Mouse (Mus musculus) right cerebral cortex, postnatal 36 days (tissue): ENCODE results near the gene Pole4.
"Not testable (repeated sequence)": the region's sequence is repeated elsewhere in the genome, so short reads cannot be mapped to it uniquely, and the experiment has no call there.

Source experiments
- DNase-seq, 2 experiments: peaks; one replicate each; pipeline ENCODE4 v3.0.0; 2022; ENCODE audit warnings: low spot score in 2 of 2, mixed read lengths in 1 of 2

Gene Pole4

DNA sequence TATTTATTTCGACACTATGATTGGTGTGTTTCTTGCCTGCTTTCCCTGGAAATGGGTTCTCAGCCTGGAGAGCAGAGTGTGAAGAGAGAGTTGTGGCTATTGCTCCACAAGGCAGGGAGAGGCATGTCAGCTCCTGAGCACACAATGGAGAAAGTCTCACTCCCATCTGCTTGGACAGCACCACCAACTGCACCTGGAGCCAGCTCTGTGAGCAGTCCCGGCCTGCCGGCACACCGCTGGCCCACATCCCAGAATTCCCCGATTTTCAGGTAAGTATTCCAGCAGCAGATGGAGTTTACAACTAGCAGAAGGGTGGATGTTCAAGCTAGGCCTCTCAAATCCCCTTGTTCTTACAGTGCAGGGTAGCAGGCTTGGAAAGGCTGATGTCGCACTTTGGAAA is 10.1 kb upstream of the Pole4 start:
- DNase-seq = no peak

- no peak for DNase-seq
These were observed 9.7 kb upstream of the Pole4 start for GRCm38 (mm10) chr6:82714841-82715240.

- DNase-seq = peak; percentile 49 to 64
These were observed 9.1 kb upstream of the Pole4 start for GRCm38 (mm10) chr6:82714243-82714642.

GRCm38 (mm10) chr6:82707742-82708141 is 2.6 kb upstream of the Pole4 start:
- DNase-seq = no peak

DNA sequence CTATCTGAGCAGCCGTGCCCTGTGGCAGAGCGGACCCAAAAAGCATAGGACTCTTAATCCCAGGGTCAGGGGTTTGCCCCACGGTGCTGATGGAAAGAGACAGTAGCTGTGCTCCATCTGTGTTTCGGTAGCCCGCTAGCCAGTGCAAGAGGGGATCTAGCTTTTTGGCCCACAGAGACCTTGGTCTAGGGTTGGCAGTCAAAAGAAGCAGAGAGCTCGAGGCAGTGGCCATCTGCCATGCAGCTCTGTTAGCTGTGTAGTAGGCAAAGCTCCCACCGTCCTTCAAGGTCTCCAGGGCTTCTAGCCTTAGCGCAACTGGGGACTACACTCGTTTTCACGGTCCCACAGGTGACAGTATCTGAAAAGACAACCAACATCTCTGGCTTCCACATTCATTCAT is 2.1 kb upstream of the Pole4 start:
- DNase-seq = no peak

DNA sequence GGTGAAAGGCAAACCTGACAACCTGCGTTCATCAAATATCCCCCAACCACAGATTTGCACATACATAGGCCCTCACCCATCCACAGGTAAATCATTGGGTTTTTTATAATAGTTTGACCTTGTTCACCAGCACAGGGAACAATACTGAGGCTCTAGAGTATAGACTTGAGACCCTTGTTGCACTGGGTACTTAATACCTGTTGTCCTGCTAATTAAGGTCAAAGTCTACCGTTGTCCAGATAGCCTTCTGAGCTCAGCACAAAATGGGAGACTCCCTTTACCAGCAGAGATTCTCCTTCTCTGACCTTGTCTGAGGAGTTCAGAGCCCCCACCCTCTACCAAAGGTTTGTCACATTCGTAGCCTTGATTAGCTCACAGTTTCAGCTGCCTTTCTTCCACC is 1.5 kb downstream of the Pole4 start:
- DNase-seq = no peak

DNA sequence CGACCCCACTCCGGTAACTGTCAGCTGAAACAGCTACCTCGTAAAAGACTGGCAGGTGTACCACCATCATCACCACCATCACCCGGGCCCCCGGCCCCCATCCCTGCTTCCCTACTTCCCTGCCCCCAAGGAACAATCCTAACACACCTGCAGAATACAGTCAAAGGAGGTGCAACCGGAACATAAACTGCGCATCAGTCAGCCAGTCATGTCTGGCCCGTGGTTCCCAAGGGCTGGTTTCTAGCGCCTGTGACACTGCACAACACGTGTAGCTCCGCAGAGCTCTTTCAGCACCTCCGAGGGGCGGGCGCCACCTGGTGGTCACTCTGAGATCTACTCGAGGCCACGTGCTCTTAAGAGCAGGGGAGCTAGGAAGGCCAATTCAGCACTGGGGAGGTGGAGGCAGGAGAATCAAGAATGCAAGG is 2.6 kb downstream of the Pole4 start:
- peak; percentile 64 to 71 for DNase-seq

GRCm38 (mm10) chr6:82701296-82701695 is 3.9 kb downstream of the Pole4 start:
- DNase-seq = no peak

GRCm38 (mm10) chr6:82699831-82700230 is 5.3 kb downstream of the Pole4 start:
- no peak for DNase-seq

GRCm38 (mm10) chr6:82696736-82697135 is 8.4 kb downstream of the Pole4 start:
- DNase-seq = no peak

- no peak for DNase-seq
These were observed 10.5 kb downstream of the Pole4 start for GRCm38 (mm10) chr6:82694668-82695067.

DNA sequence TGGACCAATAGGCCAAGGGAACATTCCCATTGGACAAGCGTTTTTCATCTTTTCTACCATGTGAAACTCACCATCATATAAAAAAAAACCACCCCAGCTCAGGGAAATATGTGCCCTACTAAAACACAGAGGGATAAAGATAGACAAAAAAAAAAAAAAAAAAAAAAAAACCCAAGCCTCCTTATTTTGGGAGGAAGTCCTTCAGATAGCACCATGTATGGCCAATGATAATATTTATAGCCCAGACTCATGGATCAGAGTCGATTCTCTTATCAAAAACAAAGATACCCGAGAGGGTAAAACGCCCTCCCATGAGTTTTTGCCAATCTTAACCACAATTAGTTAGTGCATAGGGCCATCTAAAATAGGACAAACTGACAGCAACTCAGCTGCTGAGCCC is 15.7 kb downstream of the Pole4 start:
- DNase-seq = no peak

DNA sequence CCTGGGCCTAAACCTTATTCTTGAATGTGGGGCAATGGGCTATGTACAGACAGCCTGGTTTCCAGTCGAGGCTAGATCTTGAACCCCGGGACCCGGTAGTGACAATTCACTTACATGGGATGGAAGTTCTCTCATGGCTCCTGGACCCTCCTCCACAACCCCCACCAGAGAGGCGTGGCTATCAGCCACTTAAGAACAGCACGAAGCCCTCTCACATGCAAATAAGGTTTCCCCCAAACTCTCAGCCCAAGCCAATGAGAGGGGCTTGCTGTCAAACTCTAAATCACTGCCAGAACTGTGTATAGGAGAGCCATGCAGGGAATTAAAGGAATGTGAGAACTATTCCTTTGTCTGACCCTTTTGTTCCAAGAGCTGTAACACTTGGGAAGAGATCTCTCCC is 16.6 kb downstream of the Pole4 start:
- not testable (repeated sequence) for DNase-seq

DNA sequence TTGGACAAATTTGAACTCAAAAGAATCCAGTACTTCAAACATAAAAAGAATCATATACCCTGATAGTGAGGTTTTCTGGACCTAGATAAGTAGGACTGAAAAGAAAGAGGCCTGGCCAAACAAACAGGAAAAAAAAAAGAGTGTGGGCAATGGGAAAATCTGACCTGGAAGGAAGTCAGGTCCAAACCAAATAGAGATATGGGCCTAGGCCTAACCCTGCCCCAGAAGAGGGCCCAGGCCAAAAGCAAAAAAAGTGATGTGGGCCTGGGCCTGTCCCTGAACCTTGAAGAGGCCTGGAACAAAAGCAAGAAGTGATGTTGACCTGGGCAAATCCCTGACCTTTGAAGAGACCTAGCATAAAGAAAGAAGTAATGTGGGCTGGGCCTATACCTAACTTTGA is 21.0 kb downstream of the Pole4 start:
- DNase-seq = no peak

- DNase-seq = not testable (repeated sequence)
These were observed 25.9 kb downstream of the Pole4 start for GRCm38 (mm10) chr6:82679286-82679685.

GRCm38 (mm10) chr6:82677629-82678028 is 27.5 kb downstream of the Pole4 start:
- DNase-seq = not testable (repeated sequence)

GRCm38 (mm10) chr6:82666480-82666879 is 38.7 kb downstream of the Pole4 start:
- DNase-seq = no peak

- DNase-seq = no peak
These were observed 52.0 kb downstream of the Pole4 start for GRCm38 (mm10) chr6:82653169-82653525.

DNA sequence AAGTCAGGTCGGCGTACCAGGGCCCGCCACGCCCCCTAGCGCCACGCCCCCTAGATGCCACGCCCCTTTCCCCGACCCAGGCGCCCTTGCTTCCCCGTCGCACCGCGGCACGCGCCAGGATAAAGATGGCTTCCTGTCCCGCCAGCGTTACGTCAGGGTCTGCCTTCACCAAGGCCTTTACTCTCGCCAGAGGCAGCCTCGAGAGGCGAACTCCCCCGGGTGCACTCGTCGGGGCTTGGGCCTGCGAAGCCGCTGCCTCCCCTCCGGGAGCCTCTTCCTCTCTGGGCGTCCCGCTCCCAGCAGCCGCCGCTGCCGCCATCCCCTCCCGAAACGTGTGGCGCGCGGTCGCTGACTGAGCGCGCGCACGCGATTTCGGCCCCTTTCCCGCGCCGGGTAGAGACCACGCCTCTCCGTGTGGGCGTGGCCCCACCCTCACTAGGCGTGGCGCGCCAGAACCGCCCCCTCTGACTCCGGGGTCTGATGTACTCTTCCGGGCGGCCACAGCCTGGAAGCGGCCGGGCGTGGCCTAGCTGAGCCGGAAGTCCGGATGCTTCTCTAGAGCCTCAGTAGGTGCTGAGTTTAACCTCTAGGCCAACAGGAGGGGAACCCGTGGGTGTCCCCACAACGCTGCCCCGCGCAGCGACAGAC is 52.5 kb downstream of the Pole4 start:
- peak; percentile 84 to 88 for DNase-seq

GRCm38 (mm10) chr6:82649096-82649495 is 56.1 kb downstream of the Pole4 start:
- no peak for DNase-seq

DNA sequence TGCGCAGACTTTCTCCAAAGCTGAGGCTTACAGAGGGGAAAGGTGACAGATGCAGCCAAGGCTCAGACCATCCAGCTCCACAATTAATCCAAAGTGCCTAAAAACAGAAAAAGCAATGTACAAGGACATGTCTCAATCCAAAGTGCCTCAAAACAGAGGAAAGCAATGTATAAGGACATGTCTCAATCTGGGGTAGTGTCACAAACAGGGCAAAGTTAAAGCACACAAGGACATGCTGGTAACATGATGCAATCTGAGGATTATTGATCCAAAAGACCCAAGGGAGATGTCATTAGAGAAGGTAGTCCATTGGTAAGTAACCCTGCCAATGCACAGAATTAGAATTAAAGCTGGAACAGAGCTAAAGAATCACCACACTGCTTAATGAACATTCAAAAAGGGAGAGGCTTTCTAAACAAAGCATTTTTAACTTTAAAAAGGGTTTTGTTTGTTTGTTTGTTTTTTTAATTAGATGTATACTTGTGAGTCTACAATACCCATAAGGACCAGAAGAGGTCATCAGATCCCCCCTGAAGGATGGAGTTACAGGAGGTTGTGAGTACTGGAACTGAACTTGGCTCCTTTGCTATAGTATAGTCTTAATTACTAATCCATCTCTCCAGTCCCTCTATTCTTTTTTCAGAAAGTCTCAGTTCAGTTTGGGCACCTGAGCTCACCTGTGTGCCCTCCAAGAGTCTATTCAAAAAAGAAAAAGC is 57.1 kb downstream of the Pole4 start:
- DNase-seq = no peak

DNA sequence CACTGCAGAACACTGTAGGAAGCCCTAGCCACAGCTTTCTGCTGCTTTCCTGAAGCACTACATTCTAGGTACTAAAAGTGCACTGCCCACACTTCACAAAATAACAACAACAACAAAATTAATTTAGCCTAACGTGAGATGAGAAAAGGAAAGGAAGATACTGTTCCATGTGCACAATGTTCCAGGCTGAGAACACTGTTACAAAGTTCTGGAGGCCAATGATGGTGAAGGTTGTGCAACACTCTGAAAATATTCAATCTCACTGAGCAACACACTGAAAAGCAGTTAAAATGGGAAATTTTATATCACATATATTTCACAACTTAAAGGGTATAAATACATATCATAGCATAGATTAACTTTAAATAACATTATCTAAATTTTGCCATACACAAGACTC is 58.2 kb downstream of the Pole4 start:
- DNase-seq = no peak

DNA sequence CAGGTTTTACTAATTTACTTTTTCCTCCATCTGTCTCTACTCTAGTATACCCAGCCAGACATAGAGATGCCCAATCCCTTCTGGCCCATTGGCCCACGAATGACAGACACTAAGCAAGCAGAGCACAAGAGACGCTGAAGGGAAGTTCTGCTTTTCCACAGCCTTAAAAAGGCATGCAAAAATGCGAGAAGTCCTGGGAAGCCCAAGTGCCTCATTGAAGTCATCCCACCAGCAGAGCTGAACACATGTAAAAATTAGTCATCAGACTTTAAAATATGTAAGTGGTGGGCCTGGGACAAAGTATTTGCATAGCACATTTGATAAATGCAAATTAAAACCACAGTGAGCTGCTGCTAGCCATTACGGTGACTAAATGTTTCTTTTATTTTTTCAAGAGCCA is 65.1 kb downstream of the Pole4 start:
- peak; percentile 2 to 39 for DNase-seq

- DNase-seq = not testable (repeated sequence)
These were observed 79.8 kb downstream of the Pole4 start for GRCm38 (mm10) chr6:82625331-82625730.
